Mouse (Mus musculus): ENCODE results near the gene Rnf220. TPM values are rescaled to one million over a fixed set of nuclear protein-coding genes. Genes with fewer than 3 reads are reported as not detected.

Rnf220 gene
- polyA plus RNA-seq, 1 experiment from 2014 or later: 68.7 TPM

Other genes with a start within 250 kb of the Rnf220 start
- gene Tmem53, start 245.1 kb downstream of the Rnf220 start, polyA plus RNA-seq (2015; fragmentation: Nextera tagmentation; extraction: Ambion mirVana): 14.9 and 16.5 TPM in 2 replicates
- gene Armh1, start 244.9 kb downstream of the Rnf220 start, polyA plus RNA-seq (2015; fragmentation: Nextera tagmentation; extraction: Ambion mirVana): 0.12 and 0.38 TPM in 2 replicates
- 146 and 149 TPM in 2 replicates for gene Eri3, start 53.3 kb upstream of the Rnf220 start, polyA plus RNA-seq (2015; fragmentation: Nextera tagmentation; extraction: Ambion mirVana)
- 55.4 and 64.1 TPM in 2 replicates for gene Dmap1, start 185.2 kb upstream of the Rnf220 start, polyA plus RNA-seq (2015; fragmentation: Nextera tagmentation; extraction: Ambion mirVana)
- not detected in 2 replicates for gene Gm12845, start 227.4 kb upstream of the Rnf220 start, polyA plus RNA-seq (2015; fragmentation: Nextera tagmentation; extraction: Ambion mirVana)

Measured in kidney, embryonic 15.5 days (tissue).